Mouse (Mus musculus) bone marrow macrophage, adult 2 months (primary cell): ENCODE measurements at regions not wholly inside any gene's neighbourhood (a gene's known extent, or its start where the extent isn't known, plus 50 kb on each side); places are given as distances from the start of the nearest gene placed in this dataset.

ENCODE experiments used
- H3K27ac ChIP-seq: 2 replicates; pipeline ENCODE4 v1.5.1; 2012; ENCODE audit warnings: low read depth, low read length; ENCODE audit not compliant: insufficient read depth
- H3K4me1 ChIP-seq: 2 replicates; pipeline ENCODE4 v1.6.1; 2012; ENCODE audit warnings: low read length; ENCODE audit not compliant: control insufficient read depth, insufficient read depth
- H3K4me3 ChIP-seq: 2 replicates; pipeline ENCODE4 v1.5.1; 2012; ENCODE audit warnings: mild to moderate bottlenecking, low read length, moderate library complexity; ENCODE audit not compliant: insufficient read depth
- CTCF ChIP-seq: IDR thresholded peaks from 2 replicates; pipeline ENCODE4 v1.5.1; 2012; ENCODE audit warnings: low read depth, mild to moderate bottlenecking, low read length, moderate library complexity
- POLR2A ChIP-seq: IDR thresholded peaks from 2 replicates; pipeline ENCODE4 v1.6.1; 2012; ENCODE audit warnings: mild to moderate bottlenecking, low read depth, low read length, borderline replicate concordance

DNA sequence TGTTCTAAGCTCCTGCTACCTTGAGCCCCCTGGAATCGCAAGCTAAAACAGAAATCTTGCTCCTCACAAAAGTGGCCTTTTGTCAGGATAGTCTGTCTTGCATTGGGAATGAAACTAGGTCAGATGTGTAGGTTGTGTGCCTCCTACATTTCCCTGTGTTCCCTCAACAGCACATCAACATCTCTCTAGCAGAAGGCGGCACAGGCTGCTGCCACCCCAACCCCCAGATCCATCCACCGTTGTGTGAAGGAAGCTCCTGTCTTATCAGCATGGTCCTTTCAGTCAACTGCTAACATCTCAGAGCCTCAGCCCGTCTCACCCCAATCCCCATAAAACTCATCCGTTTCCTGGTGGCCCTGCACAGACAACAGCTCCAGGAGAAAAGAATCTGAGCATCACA is 272.0 kb upstream of the Tbx3 start:
- no peak overlapping the region for H3K4me3 ChIP-seq
- no peaks in the 10 kb centered on the region for H3K4me1 ChIP-seq
- no peak overlapping the region for H3K27ac ChIP-seq
- TF ChIP-seq CTCF: no peak
- no peak for TF ChIP-seq POLR2A

DNA sequence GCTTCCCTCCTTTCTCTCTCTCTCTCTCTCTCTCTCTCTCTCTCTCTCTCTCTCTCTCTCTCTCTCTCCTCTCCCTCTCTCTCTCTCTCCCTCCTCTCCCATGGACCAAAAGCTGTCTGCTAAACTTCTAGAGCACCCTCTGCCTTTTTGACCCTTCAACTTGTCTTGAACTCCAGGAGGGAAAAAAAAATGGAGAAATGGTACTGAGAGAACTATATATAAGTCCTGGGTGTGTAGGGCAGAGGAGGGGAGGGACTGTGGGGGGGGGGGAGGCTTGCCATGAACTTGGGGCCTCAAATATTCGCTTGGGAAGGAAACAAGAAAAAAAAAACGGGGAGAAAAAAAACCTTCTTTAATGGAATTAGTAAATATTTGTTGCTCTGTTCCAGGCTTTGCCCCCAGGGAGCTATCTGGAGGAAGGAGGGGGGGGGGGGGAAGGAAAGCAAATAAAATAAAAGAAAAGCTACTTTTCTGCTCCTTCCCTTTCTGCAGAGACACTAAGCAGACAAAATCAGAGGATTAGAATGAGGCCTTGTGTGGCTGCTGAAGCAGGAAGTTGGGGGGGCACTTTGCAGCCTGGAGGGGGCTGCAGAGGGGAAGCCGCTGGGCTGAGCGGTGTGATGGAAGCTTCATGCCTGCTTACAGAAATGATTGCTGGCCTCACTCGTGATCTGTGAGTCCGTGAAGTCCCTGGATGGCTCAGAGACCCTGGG is 270.1 kb upstream of the Tbx3 start:
- TF ChIP-seq POLR2A (no peak), CTCF (no peak)
- H3K27ac ChIP-seq: no peak overlapping the region
- no peaks in the 10 kb centered on the region for H3K4me1 ChIP-seq
- H3K4me3 ChIP-seq: no peak overlapping the region

DNA sequence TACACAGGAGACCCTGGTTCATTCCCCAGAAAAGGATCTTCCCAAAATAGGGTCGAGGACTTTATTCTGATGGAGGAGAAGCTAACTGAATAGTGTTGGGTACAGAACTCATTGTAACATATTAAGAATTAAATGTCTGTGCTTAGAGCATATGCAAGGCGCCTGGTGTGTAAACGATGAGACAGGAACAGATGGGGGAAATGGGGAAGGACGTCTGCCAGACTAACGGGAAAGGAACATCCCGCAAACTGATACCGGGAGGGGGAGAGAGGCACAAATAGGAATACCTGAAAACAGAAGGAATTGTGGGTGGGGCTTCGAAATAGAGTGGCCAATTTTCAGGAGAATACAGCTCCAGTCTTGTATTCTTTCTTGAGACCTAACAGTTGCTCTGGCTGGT is 268.6 kb upstream of the Tbx3 start:
- no peaks in the 10 kb centered on the region for H3K4me1 ChIP-seq
- no peak overlapping the region for H3K4me3 ChIP-seq
- no peak overlapping the region for H3K27ac ChIP-seq
- TF ChIP-seq CTCF (no peak), POLR2A (no peak)

DNA sequence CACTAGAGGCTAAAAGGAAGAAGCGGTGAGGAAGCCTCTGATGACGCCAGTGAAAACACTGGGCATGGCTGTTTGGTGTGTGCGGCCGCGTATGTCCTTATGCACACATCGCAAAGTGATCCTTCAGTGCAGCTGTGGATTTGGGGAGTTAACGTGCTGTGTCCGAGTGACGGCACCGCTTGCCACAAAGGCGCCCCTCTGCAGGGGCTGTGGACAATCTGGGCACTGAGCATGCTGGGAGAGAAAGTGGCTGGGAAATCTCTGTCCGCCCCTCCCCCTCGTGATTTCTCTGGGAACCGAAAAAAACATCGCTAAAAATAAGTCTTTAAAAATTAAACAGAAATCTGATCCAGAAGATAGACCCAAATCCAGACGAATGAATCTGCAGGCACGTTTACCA is 267.8 kb upstream of the Tbx3 start:
- H3K4me3 ChIP-seq: no peak overlapping the region
- TF ChIP-seq CTCF: no peak
- no peak for TF ChIP-seq POLR2A
- H3K27ac ChIP-seq: no peak overlapping the region
- no peaks in the 10 kb centered on the region for H3K4me1 ChIP-seq

GRCm38 (mm10) chr5:119410966-119411365 is 259.5 kb upstream of the Tbx3 start:
- H3K4me1 ChIP-seq: no peaks in the 10 kb centered on the region
- H3K4me3 ChIP-seq: no peak overlapping the region
- no peak for TF ChIP-seq POLR2A
- no peak for TF ChIP-seq CTCF
- no peak overlapping the region for H3K27ac ChIP-seq

DNA sequence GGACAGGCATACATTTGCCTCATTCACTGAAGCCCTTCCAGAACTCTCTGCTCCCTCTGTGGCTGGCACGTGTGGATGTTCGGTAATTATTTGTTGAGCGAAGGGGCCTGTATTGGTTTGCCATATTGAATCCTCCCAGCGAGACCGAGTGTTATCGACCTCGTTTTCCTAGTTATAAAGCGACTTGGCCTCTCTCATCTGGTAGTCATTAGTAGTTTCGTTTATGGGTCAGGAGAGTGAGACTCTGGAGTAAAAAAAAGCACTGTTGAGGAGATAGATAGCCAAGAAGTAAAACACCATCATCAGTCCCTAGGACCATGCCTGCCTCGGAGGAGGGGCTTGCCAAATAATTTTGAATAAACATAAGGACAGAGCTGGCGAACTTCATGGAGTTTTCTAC is 254.6 kb upstream of the Tbx3 start:
- H3K4me3 ChIP-seq: no peak overlapping the region
- H3K4me1 ChIP-seq: no peaks in the 10 kb centered on the region
- TF ChIP-seq POLR2A: no peak
- TF ChIP-seq CTCF: no peak
- H3K27ac ChIP-seq: no peak overlapping the region

- TF ChIP-seq POLR2A (no peak), CTCF (no peak)
Measured at GRCm38 (mm10) chr5:119418486-119418885, 252.0 kb upstream of the Tbx3 start.

GRCm38 (mm10) chr5:119427511-119428019 is 242.9 kb upstream of the Tbx3 start:
- Histone ChIP-seq H3K4me1 (no peaks in the 10 kb centered on the region), H3K27ac (no peak overlapping the region), H3K4me3 (no peak overlapping the region)
- no peak for TF ChIP-seq CTCF
- no peak for TF ChIP-seq POLR2A

More at GRCm38 (mm10) chr5:119418486-119418885, 252.0 kb upstream of the Tbx3 start:
- Histone ChIP-seq H3K4me1 (no peaks in the 10 kb centered on the region), H3K27ac (no peak overlapping the region), H3K4me3 (no peak overlapping the region)

GRCm38 (mm10) chr5:119431271-119431756 is 239.2 kb upstream of the Tbx3 start:
- TF ChIP-seq CTCF: no peak
- no peak for TF ChIP-seq POLR2A
- Histone ChIP-seq H3K4me1 (no peaks in the 10 kb centered on the region), H3K27ac (no peak overlapping the region), H3K4me3 (no peak overlapping the region)

GRCm38 (mm10) chr5:119434572-119434971 is 235.9 kb upstream of the Tbx3 start:
- H3K4me3 ChIP-seq: no peak overlapping the region
- TF ChIP-seq POLR2A (no peak), CTCF (no peak)
- no peak overlapping the region for H3K27ac ChIP-seq
- no peaks in the 10 kb centered on the region for H3K4me1 ChIP-seq
